Mouse (Mus musculus): Measurements from ENCODE around the gene Gls2. TPM values are rescaled to one million over a fixed set of nuclear protein-coding genes. Genes with fewer than 3 reads are reported as not detected.
"Not testable (repeated sequence)": the region's sequence is repeated elsewhere in the genome, so short reads cannot be mapped to it uniquely, and the experiment has no call there.

The Gls2 gene
- 10 to 100 TPM; 12.8 to 22.3 TPM for total RNA-seq (2021)
- long read RNA-seq, experiment 1, transcript Gls2-201 (18 exons, 2,573 nt): major isoform, 17 of 40 reads
- long read RNA-seq, experiment 1, partial matches to known transcripts: 1 of 40 reads
- long read RNA-seq, experiment 1, other reads (novel, unspliced or antisense): 22 of 40 reads
- long read RNA-seq, experiment 2, partial matches to known transcripts: 0 of 8 reads
- long read RNA-seq, experiment 2, other reads (novel, unspliced or antisense): 7 of 8 reads

GRCm38 (mm10) chr10:128194024-128194550 is at the start of gene Gls2:
Gls2 (plus strand) TSS chr10:128194457.
- DNase-seq: peak; percentile 98

- DNase-seq: peak; percentile 26
Observed at GRCm38 (mm10) chr10:128144961-128145360, 49.3 kb upstream of the Gls2 start.

- no peak for DNase-seq
Observed at GRCm38 (mm10) chr10:128148789-128149365, 45.4 kb upstream of the Gls2 start.

GRCm38 (mm10) chr10:128149592-128149991 is 44.7 kb upstream of the Gls2 start:
- peak; percentile 87 for DNase-seq

GRCm38 (mm10) chr10:128150941-128151340 is 43.3 kb upstream of the Gls2 start:
- peak; percentile 76 for DNase-seq

- no peak for DNase-seq
Observed at GRCm38 (mm10) chr10:128153978-128154377, 40.3 kb upstream of the Gls2 start.

- not testable (repeated sequence) for DNase-seq
Observed at GRCm38 (mm10) chr10:128165726-128166125, 28.5 kb upstream of the Gls2 start.

- no peak for DNase-seq
Observed at GRCm38 (mm10) chr10:128167091-128167490, 27.2 kb upstream of the Gls2 start.

- not testable (repeated sequence) for DNase-seq
Observed at GRCm38 (mm10) chr10:128171348-128171747, 22.9 kb upstream of the Gls2 start.

- no peak for DNase-seq
Observed at GRCm38 (mm10) chr10:128175302-128175701, 19.0 kb upstream of the Gls2 start.

GRCm38 (mm10) chr10:128175996-128176755 is 18.1 kb upstream of the Gls2 start:
- DNase-seq: peak; percentile 76

- no peak for DNase-seq
Observed at GRCm38 (mm10) chr10:128177316-128177715, 16.9 kb upstream of the Gls2 start.

GRCm38 (mm10) chr10:128179989-128180388 is 14.3 kb upstream of the Gls2 start, which contains the start of gene Rbms2:
Rbms2 (minus strand) TSS chr10:128180297.
- peak; percentile 30 for DNase-seq

- DNase-seq: no peak
Observed at GRCm38 (mm10) chr10:128184296-128184695, 10.0 kb upstream of the Gls2 start.

GRCm38 (mm10) chr10:128185277-128185940 is 8.8 kb upstream of the Gls2 start:
- DNase-seq: no peak

- DNase-seq: peak; percentile 90
Observed at GRCm38 (mm10) chr10:128185959-128186358, 8.3 kb upstream of the Gls2 start.

- DNase-seq: no peak
Observed at GRCm38 (mm10) chr10:128187181-128187605, 7.1 kb upstream of the Gls2 start.

- DNase-seq: peak; percentile 86
Observed at GRCm38 (mm10) chr10:128188242-128188877, 5.9 kb upstream of the Gls2 start.

- DNase-seq: no peak
Observed at GRCm38 (mm10) chr10:128191472-128191871, 2.8 kb upstream of the Gls2 start.

GRCm38 (mm10) chr10:128192030-128192766 is 2.1 kb upstream of the Gls2 start:
- DNase-seq: not testable (repeated sequence)

GRCm38 (mm10) chr10:128193113-128193512 is 1.1 kb upstream of the Gls2 start:
- no peak for DNase-seq

Data from adrenal gland, postnatal 10 days (tissue).